Comparison of ENCODE assay signal across 8 mouse cellular contexts in genomic region chr14:33370056-33370455, GRCm38 (mm10).
DNase-seq lines count a peak whose midpoint lies in the region; ATAC-seq and TF ChIP-seq lines count a peak whose summit lies in the region.

No protein-coding gene starts in this region.

- H3K36me3 ChIP-seq in forebrain, embryonic 14.5 days (ENCODE audit: control insufficient read depth, insufficient read depth, low read length) = no peaks in the 10 kb centered on the region
- H3K36me3 ChIP-seq in forebrain, embryonic 12.5 days (replicated peaks) = no peaks in the 10 kb centered on the region
- H3K36me3 ChIP-seq in hindbrain, postnatal 0 days (ENCODE audit: insufficient read depth, low read length) = no peaks in the 10 kb centered on the region
- no peaks in the 10 kb centered on the region for H3K36me3 ChIP-seq in lung, embryonic 15.5 days

- no peak for DNase-seq in forebrain, embryonic 14.5 days (ENCODE audit: low spot score)
- DNase-seq in MEL-GATA-1-ER (ENCODE audit: extremely low read depth, low read depth) = peak; percentile 27
- no peak for DNase-seq in hindbrain, postnatal 0 days (ENCODE audit: low spot score)
- no peak for DNase-seq in ovary, postnatal 14 days (ENCODE audit: low spot score)
- DNase-seq in layer of hippocampus, adult 2 months (ENCODE audit: low spot score in 2 of 2) = no peak
- no peak for DNase-seq in cerebellum, postnatal 4 days (ENCODE audit: low spot score in 2 of 2)

- 20% methylated on average over 7 of the region's 7 CpGs for WGBS in forebrain, embryonic 14.5 days
- 18% methylated on average over 7 of the region's 7 CpGs for WGBS in forebrain, embryonic 12.5 days
- WGBS in hindbrain, postnatal 0 days = 16% methylated on average over 7 of the region's 7 CpGs
- 5% methylated on average over 7 of the region's 7 CpGs for WGBS in lung, embryonic 15.5 days

- no peak overlapping the region for H3K27ac ChIP-seq in forebrain, embryonic 14.5 days (ENCODE audit: low read depth, low read length)
- H3K27ac ChIP-seq in forebrain, embryonic 12.5 days = no peak overlapping the region
- no peak overlapping the region for H3K27ac ChIP-seq in hindbrain, postnatal 0 days
- H3K27ac ChIP-seq in lung, embryonic 15.5 days = no peak overlapping the region
- H3K27ac ChIP-seq in layer of hippocampus, adult 2 months = no peak overlapping the region

- ATAC-seq in forebrain, embryonic 14.5 days = no peak
- no peak for ATAC-seq in forebrain, embryonic 12.5 days (ENCODE audit: low FRiP score)
- no peak for ATAC-seq in hindbrain, postnatal 0 days
- peak; percentile 55; the same call in 1 of the 2 replicates for ATAC-seq in lung, embryonic 15.5 days (ENCODE audit: borderline replicate concordance, extremely low read depth, low FRiP score, low TSS enrichment)

- H3K27me3 ChIP-seq in forebrain, embryonic 14.5 days (replicated peaks; ENCODE audit: control insufficient read depth, insufficient read depth, low read length) = no peaks in the 10 kb centered on the region
- H3K27me3 ChIP-seq in forebrain, embryonic 12.5 days = no peaks in the 10 kb centered on the region
- no peaks in the 10 kb centered on the region for H3K27me3 ChIP-seq in hindbrain, postnatal 0 days (ENCODE audit: insufficient read depth, low read length)
- no peaks in the 10 kb centered on the region for H3K27me3 ChIP-seq in lung, embryonic 15.5 days

- H3K4me2 ChIP-seq in forebrain, embryonic 14.5 days (ENCODE audit: low read length) = no peak overlapping the region
- no peak overlapping the region; the same call in 1 of the 2 replicates for H3K4me2 ChIP-seq in forebrain, embryonic 12.5 days
- 0 out of 2 replicates have a peak overlapping the region, but pooled peaks have one; percentile 16 for H3K4me2 ChIP-seq in hindbrain, postnatal 0 days (ENCODE audit: low read depth, low read length)
- no peak overlapping the region for H3K4me2 ChIP-seq in lung, embryonic 15.5 days

- no peak for TF ChIP-seq CTCF in hindbrain, postnatal 0 days (IDR thresholded peaks at IDR 0.05; ENCODE audit: low read depth)
- no peak for TF ChIP-seq CTCF in layer of hippocampus, adult 2 months (conservative IDR thresholded peaks at IDR 0.05)

- H3K4me1 ChIP-seq in forebrain, embryonic 14.5 days (ENCODE audit: control insufficient read depth, insufficient read depth, low read length) = no peaks in the 10 kb centered on the region
- peaks cover 5% of the 10 kb centered on the region; the same call in 1 of the 2 replicates for H3K4me1 ChIP-seq in forebrain, embryonic 12.5 days
- H3K4me1 ChIP-seq in hindbrain, postnatal 0 days (ENCODE audit: insufficient read depth, low read length) = peaks cover 12% of the 10 kb centered on the region; the same call in 1 of the 2 replicates
- H3K4me1 ChIP-seq in lung, embryonic 15.5 days = 0 out of 2 replicates have a peak, but pooled peaks cover 5% of the 10 kb centered on the region

- H3K9ac ChIP-seq in forebrain, embryonic 14.5 days (ENCODE audit: low read length) = peak overlapping the region; percentile 21; the same call in 1 of the 2 replicates
- H3K9ac ChIP-seq in forebrain, embryonic 12.5 days = no peak overlapping the region
- no peak overlapping the region for H3K9ac ChIP-seq in hindbrain, postnatal 0 days (replicated peaks; ENCODE audit: low read length)
- H3K9ac ChIP-seq in lung, embryonic 15.5 days = no peak overlapping the region

- no peak overlapping the region for H3K4me3 ChIP-seq in forebrain, embryonic 14.5 days (ENCODE audit: low read depth, low read length)
- no peak overlapping the region for H3K4me3 ChIP-seq in forebrain, embryonic 12.5 days (replicated peaks)
- no peak overlapping the region for H3K4me3 ChIP-seq in hindbrain, postnatal 0 days (ENCODE audit: low read length)
- no peak overlapping the region for H3K4me3 ChIP-seq in lung, embryonic 15.5 days
- H3K4me3 ChIP-seq in layer of hippocampus, adult 2 months = no peak overlapping the region

- H3K9me3 ChIP-seq in forebrain, embryonic 14.5 days (replicated peaks; ENCODE audit: control insufficient read depth, low read length) = no peaks in the 10 kb centered on the region
- H3K9me3 ChIP-seq in forebrain, embryonic 12.5 days = no peaks in the 10 kb centered on the region
- no peaks in the 10 kb centered on the region for H3K9me3 ChIP-seq in hindbrain, postnatal 0 days (ENCODE audit: low read length)
- H3K9me3 ChIP-seq in lung, embryonic 15.5 days = no peaks in the 10 kb centered on the region
